Mouse (Mus musculus): ENCODE data around the gene Rars2. TPM values are rescaled to one million over a fixed set of nuclear protein-coding genes. Genes with fewer than 3 reads are reported as not detected.
A peak's percentile ranks its signal among the peaks of the same experiment; 100 is the strongest.

Gene Rars2
- polyA plus RNA-seq, 1 experiment, result not detected

DNA sequence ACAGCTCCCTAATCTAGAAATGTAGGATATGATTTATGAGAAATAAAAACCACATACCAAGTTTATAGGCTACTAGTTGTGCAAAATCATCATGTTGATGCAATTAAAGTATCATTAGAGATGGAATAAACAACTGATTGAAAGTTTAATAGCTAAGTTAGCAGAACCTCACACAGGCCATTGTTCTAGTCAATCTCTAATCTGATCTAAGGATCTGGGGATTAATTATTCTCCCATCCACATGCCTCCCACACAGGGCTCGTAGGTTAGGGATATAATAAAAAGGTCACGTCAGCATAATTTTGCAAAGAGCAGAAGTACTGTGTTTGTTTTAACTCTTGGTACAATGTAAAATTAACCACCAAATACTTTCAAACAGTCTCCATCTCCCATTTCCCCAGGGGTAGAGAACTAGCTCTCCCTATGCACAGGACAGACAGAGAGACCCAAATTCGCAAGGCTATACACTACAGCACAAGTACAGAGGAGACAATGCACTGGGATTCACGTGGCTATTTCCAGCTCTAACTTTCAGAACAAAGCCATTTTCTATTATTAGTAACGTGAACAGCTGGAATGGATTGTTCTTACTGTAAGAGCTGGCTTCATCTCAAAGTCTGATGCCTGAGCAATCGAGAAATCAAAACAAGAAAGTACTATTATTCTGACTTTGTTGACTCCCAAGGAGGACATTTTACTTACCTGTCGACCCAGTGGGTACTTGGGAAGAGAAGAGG, 29.7 kb upstream of the Rars2 start:
- TF ChIP-seq POLR2A (IDR thresholded peaks at IDR 0.05; ENCODE audit: insufficient read depth, low read depth, low read length) (no peak), CTCF (IDR thresholded peaks at IDR 0.05; ENCODE audit: insufficient read depth, low read depth, low read length) (no peak)
- H3K4me3 ChIP-seq (ENCODE audit: insufficient read depth, low read depth, low read length), result no peak overlapping the region
- 40% methylated on average over 7 of the region's 7 CpGs for WGBS
- peaks cover 10% of the 10 kb centered on the region for H3K4me1 ChIP-seq (ENCODE audit: control insufficient read depth, insufficient read depth, low read length)
- H3K27ac ChIP-seq (ENCODE audit: insufficient read depth, low read depth, low read length), result no peak overlapping the region

DNA sequence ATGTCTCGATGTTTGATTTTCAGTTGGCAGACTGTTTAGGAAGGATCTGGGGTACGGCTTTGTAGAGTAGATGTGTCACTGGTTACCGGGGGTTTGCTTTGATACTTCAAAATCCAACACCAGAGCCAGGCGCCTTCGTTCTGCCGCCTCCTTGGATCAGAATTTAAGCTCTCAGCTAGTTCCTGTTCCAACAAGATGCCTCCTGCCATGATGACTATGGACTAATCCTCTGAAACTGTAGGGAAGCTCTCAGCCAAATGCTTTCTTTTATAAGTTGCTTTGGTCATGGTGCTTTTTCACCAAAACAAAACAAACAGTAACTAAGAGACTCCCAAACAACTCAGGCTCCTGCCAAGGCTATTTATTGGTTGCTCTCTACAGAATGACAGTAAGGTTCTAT, 11.6 kb upstream of the Rars2 start:
- no peaks in the 10 kb centered on the region for H3K4me1 ChIP-seq (ENCODE audit: control insufficient read depth, insufficient read depth, low read length)
- H3K27ac ChIP-seq (ENCODE audit: insufficient read depth, low read depth, low read length), result no peak overlapping the region
- H3K4me3 ChIP-seq (ENCODE audit: insufficient read depth, low read depth, low read length), result no peak overlapping the region
- WGBS, result 74% methylated on average over 6 of the region's 6 CpGs
- TF ChIP-seq CTCF (IDR thresholded peaks at IDR 0.05; ENCODE audit: insufficient read depth, low read depth, low read length), result no peak
- TF ChIP-seq POLR2A (IDR thresholded peaks at IDR 0.05; ENCODE audit: insufficient read depth, low read depth, low read length), result no peak

DNA sequence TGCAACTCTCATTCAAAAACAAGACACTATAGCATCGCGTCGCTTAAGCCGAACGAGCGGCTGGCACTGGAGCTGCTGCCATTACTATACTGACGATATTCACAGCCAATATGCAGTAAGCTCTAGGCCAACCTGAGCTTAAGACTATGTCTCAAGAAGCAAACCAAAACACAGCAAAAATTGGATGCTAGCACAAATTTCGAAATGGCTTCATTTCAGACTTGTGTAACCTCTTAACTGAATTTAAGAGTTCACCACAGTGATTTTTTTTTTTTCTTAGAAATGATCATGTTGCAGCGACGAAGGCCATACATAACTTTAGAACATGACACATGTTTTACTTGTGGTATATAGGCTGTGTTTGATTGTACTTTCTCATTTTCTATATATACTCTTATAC, 8.1 kb upstream of the Rars2 start:
- H3K4me1 ChIP-seq (ENCODE audit: control insufficient read depth, insufficient read depth, low read length), result no peaks in the 10 kb centered on the region
- WGBS, result 96% methylated on average over 10 of the region's 10 CpGs
- no peak for TF ChIP-seq CTCF (IDR thresholded peaks at IDR 0.05; ENCODE audit: insufficient read depth, low read depth, low read length)
- TF ChIP-seq POLR2A (IDR thresholded peaks at IDR 0.05; ENCODE audit: insufficient read depth, low read depth, low read length), result no peak
- no peak overlapping the region for H3K4me3 ChIP-seq (ENCODE audit: insufficient read depth, low read depth, low read length)
- H3K27ac ChIP-seq (ENCODE audit: insufficient read depth, low read depth, low read length), result no peak overlapping the region

DNA sequence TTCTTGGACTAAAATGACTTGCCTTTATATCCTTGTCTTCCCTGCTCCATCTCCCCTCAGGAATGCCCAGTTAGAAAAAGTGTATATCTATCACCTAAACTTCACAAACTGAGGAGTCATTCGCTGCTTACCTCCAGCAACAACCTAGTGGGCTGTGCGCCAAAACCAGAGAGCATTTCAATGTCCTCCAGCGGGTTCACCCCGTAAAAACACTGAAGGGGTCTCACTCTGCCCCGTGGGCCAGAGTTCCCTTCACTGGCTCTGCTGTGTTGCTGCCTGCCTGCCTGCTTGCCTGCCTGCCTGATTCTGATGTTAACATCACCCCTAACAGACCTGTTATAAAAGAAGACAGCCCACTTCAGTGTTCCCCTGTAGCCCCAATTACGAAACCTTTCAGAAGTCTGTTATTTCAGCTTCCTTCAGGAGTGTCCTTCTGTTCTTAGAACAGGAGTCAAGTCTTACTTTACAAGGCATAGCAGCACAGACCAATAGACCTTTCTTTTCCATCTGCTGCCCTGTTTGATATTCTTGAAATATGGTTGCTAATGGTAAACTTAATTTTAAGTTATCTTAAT, 1.1 kb upstream of the Rars2 start:
- H3K27ac ChIP-seq (ENCODE audit: insufficient read depth, low read depth, low read length), result no peak overlapping the region
- 41% methylated on average over 6 of the region's 6 CpGs for WGBS
- TF ChIP-seq POLR2A (IDR thresholded peaks at IDR 0.05; ENCODE audit: insufficient read depth, low read depth, low read length) (no peak), CTCF (IDR thresholded peaks at IDR 0.05; ENCODE audit: insufficient read depth, low read depth, low read length) (no peak)
- H3K4me1 ChIP-seq (ENCODE audit: control insufficient read depth, insufficient read depth, low read length), result peaks cover 9% of the 10 kb centered on the region
- peak overlapping the region; percentile 20; the same call in 1 of the 2 replicates for H3K4me3 ChIP-seq (ENCODE audit: insufficient read depth, low read depth, low read length)

DNA sequence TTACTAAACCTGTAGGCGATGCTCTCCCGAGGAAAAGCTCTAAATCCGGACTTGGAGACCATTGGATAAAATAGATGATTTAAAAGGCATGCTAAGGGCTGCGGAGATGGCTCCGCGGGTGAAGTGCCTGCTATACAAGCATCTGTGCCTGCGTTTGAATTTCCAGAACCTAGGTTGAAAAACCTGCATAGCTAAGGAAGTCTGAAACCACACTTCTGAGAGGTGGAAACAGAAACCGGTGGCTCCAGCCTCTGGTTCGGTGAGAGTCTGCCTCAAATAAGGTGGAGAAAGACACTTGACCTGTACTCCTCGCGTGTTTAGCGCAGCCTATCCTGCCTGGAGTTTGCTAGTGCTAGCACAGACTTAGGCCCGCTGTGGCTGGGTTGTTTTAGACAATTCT, 546 bp downstream of the Rars2 start:
- peak overlapping the region; percentile 87 for H3K27ac ChIP-seq (ENCODE audit: insufficient read depth, low read depth, low read length)
- under 1% methylated on average over 13 of the region's 13 CpGs for WGBS
- peak overlapping the region; percentile 95 for H3K4me3 ChIP-seq (ENCODE audit: insufficient read depth, low read depth, low read length)
- TF ChIP-seq POLR2A (IDR thresholded peaks at IDR 0.05; ENCODE audit: insufficient read depth, low read depth, low read length) (no peak), CTCF (IDR thresholded peaks at IDR 0.05; ENCODE audit: insufficient read depth, low read depth, low read length) (no peak)
- H3K4me1 ChIP-seq (ENCODE audit: control insufficient read depth, insufficient read depth, low read length), result peaks cover 9% of the 10 kb centered on the region

DNA sequence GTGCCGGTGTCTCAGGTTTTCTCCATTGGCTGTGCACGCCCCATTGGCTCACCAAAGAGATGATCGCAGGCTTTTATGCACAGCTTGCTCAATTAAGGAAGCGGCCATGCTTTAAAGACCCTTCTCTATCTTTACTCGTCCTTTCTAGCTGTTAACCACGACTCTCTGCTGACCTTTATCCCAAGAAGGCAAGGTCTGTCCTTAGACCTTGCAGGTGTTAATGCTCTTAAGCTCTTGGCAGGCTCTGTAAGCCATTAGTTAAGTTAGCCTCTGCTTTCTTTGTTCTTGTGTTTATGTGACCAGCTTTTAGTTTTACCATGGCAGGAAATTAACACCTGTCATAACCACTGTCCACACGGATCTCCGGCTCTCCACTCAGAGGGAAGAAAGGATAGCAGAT, 1.4 kb downstream of the Rars2 start:
- TF ChIP-seq CTCF (IDR thresholded peaks at IDR 0.05; ENCODE audit: insufficient read depth, low read depth, low read length) (no peak), POLR2A (IDR thresholded peaks at IDR 0.05; ENCODE audit: insufficient read depth, low read depth, low read length) (no peak)
- 43% methylated on average over 8 of the region's 8 CpGs for WGBS
- Histone ChIP-seq H3K27ac (ENCODE audit: insufficient read depth, low read depth, low read length) (no peak overlapping the region), H3K4me3 (ENCODE audit: insufficient read depth, low read depth, low read length) (peak overlapping the region; percentile 95; the same call in 1 of the 2 replicates), H3K4me1 (ENCODE audit: control insufficient read depth, insufficient read depth, low read length) (peaks cover 9% of the 10 kb centered on the region)

DNA sequence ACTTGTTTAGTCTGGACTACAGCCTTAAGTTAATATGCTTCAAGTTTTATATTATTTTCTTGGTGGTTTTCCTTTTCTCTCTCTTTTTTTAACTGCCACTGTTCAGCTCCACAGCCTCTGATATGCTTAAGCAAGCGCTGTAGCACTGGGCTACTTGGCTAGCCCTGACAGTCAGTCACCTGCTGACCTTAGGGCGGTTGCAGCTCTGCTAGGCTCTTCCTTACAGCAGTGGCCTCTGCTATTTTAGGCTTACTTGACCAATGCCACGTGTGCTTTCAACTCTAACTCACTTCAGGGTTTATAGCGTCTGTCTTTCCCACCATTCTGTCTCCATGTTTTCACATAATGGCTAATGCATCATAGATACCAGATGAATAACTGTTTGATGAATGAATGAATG, 10.8 kb downstream of the Rars2 start:
- Histone ChIP-seq H3K4me3 (ENCODE audit: insufficient read depth, low read depth, low read length) (no peak overlapping the region), H3K4me1 (ENCODE audit: control insufficient read depth, insufficient read depth, low read length) (no peaks in the 10 kb centered on the region), H3K27ac (ENCODE audit: insufficient read depth, low read depth, low read length) (no peak overlapping the region)
- WGBS, result 91% methylated on average over 4 of the region's 4 CpGs
- no peak for TF ChIP-seq POLR2A (IDR thresholded peaks at IDR 0.05; ENCODE audit: insufficient read depth, low read depth, low read length)
- TF ChIP-seq CTCF (IDR thresholded peaks at IDR 0.05; ENCODE audit: insufficient read depth, low read depth, low read length), result no peak

DNA sequence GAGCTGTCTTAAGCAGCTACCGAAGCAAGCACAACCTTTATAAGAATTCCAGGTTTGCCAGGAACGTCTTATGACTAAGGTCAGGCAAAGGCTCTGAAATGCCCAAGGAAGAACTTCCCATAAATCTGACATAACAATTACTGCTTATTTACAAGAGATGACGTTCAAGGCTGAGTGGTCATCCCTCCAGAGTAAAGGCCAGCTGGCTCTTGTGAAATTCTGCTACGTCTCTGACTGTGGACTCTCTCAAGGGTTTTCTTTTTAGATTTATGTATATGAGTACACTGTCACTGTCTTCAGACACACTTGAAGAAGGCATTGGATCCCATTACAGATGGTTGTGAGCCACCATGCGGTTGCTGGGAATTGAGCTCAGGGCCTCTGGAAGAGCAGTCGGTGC, 11.6 kb downstream of the Rars2 start:
- 92% methylated on average over 6 of the region's 6 CpGs for WGBS
- Histone ChIP-seq H3K4me1 (ENCODE audit: control insufficient read depth, insufficient read depth, low read length) (no peaks in the 10 kb centered on the region), H3K4me3 (ENCODE audit: insufficient read depth, low read depth, low read length) (no peak overlapping the region), H3K27ac (ENCODE audit: insufficient read depth, low read depth, low read length) (no peak overlapping the region)
- TF ChIP-seq CTCF (IDR thresholded peaks at IDR 0.05; ENCODE audit: insufficient read depth, low read depth, low read length), result no peak
- TF ChIP-seq POLR2A (IDR thresholded peaks at IDR 0.05; ENCODE audit: insufficient read depth, low read depth, low read length), result no peak

DNA sequence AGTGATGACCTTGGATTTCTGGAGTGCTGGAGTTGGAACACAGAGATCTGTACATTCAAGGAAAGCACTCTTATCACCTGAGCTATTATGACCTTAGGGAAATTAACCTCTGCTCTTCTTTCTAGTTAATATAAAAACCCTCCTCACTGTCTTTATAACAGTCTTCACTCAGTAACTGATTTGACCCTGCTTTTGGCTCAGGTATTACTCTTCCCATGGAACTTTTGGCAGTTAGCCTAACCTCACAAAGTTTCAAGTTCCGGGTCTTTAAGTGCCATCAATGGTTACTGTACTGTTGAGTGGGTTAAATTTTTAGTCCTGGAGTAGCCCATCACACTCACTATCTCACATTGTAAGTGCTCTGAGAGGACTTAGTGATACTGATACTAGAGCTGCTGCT, 15.2 kb downstream of the Rars2 start:
- Histone ChIP-seq H3K27ac (ENCODE audit: insufficient read depth, low read depth, low read length) (no peak overlapping the region), H3K4me1 (ENCODE audit: control insufficient read depth, insufficient read depth, low read length) (no peaks in the 10 kb centered on the region), H3K4me3 (ENCODE audit: insufficient read depth, low read depth, low read length) (no peak overlapping the region)
- whole genome bisulfite sequencing, result 81% methylated on average over 1 of the region's 1 CpGs
- TF ChIP-seq POLR2A (IDR thresholded peaks at IDR 0.05; ENCODE audit: insufficient read depth, low read depth, low read length), result no peak
- TF ChIP-seq CTCF (IDR thresholded peaks at IDR 0.05; ENCODE audit: insufficient read depth, low read depth, low read length), result no peak

All from olfactory bulb, adult 2 months (tissue).